Mouse (Mus musculus) A20 (cell line): ENCODE data around the gene Gamt.
"Not testable (repeated sequence)": the region's sequence is repeated elsewhere in the genome, so short reads cannot be mapped to it uniquely, and the experiment has no call there.

ENCODE experiments used
- DNase-seq: peaks from one replicate; pipeline ENCODE4 v3.0.0-alpha.2; 2011; ENCODE audit warnings: low read depth, low spot score

Gamt gene

GRCm38 (mm10) chr10:80227877-80228775 is 32.7 kb downstream of the Gamt start:
- DNase-seq = no peak

DNA sequence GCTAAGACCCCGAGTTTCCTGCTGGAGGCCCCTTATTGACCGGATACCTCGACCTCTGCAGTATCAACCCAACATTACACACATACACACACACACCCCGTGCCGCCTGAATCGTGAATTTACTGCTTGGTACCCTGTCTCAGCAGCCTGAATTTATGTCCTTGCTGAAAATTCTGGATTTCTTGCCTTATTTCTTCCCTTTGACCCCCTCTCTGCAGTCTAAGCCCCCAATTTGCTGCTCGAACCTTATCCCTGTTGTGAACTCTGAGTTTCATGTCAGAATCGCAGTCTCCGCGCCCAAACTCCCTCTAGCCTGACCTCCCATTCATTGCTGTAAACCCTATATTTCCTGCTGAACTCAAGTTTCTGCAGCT is 33.7 kb downstream of the Gamt start:
- no peak for DNase-seq

- peak; percentile 99 for DNase-seq
Observed at GRCm38 (mm10) chr10:80226416-80227165, 34.2 kb downstream of the Gamt start, which contains the start of gene Mum1. Mum1 (plus strand) TSS chr10:80226434.

- DNase-seq = no peak
Observed at GRCm38 (mm10) chr10:80226071-80226415, 34.8 kb downstream of the Gamt start.

DNA sequence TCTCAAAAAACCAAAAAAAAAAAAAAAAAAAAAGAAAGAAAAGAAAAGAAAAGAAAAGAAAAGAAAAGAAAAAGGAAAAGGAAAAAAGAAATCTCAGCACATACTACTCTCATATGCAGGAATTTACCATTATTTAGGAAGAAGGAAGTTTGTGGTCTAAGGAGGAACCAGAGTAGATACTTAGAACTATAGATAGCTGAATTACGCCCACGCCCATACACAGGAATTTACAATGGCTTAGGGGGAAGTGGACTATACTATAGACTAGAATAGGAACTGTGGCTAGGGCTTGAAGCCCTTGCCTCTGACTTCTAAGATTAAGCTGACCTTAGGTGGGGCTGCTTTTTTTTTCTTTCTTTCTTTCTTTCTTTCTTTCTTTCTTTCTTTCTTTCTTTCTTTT is 37.7 kb downstream of the Gamt start:
- not testable (repeated sequence) for DNase-seq

DNA sequence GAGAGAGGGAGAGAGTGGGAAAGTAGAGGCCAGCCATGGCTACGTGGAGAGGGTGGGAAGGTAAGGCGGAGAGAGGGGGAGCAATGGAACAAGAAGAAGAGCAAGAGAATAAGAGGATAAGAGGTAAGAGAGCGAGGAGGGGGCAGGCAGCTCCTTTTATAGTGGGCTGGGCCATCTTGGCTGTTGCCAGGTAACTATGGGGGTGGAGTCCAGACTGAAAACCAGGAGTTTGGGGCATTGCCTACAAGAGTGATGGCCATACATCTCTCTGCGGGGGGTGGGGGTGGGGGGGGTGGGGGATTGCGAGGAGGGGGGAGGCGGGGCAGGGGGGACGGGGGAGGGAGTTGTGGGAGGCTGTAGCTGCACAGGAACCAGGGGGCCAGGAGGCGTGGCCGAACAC is 40.1 kb downstream of the Gamt start:
- DNase-seq = no peak

GRCm38 (mm10) chr10:80215048-80215772 is 45.6 kb downstream of the Gamt start:
- no peak for DNase-seq

GRCm38 (mm10) chr10:80211547-80212103 is 49.2 kb downstream of the Gamt start:
- DNase-seq = not testable (repeated sequence)

DNA sequence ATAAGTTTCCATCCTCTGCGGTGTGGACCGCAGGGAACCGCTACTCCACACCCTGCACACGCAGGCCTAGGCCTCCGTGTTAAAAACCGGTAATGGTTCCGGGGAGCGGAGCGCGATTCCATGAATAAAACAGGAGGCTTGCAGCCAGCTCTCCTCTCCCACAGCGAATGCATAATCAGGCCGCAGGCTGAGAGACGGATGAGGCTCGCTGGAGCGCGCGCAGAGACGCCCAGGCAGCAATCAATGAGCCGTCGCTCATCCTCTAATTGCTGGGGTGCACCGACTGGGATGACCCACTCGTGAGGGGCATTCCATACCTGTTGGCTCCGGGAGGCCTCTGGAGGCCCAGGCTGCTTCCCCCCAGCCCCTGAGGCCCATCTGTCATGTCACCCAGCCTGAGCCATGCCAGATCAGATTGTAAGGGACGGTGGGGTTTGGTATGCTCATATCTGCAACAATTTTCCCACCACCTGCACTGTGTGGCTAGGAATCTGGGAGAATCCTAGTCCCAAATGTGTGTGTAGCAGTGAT is 51.9 kb downstream of the Gamt start:
- no peak for DNase-seq

- no peak for DNase-seq
Observed at GRCm38 (mm10) chr10:80208248-80208647, 52.6 kb downstream of the Gamt start.
